Mouse (Mus musculus) left cerebral cortex, postnatal 10 days (tissue): Measurements from ENCODE around the gene Ceacam1. TPM values are rescaled to one million over a fixed set of nuclear protein-coding genes. Genes with fewer than 3 reads are reported as not detected.

Source experiments
- DNase-seq, 2 experiments: peaks; one replicate each; pipeline ENCODE4 v3.0.0; 2021 to 2022; ENCODE audit warnings: low spot score in 2 of 2, mixed read lengths in 1 of 2; ENCODE audit errors: extremely low spot score in 1 of 2
- intact Hi-C: fragments of 180-260 bp; cut with DNase I; formaldehyde crosslinking; loops from one replicate; pipeline ENCODE4 v1.15.1; 2025
- total RNA-seq, 2 experiments: library from RNA; stranded (reverse); gene quantifications; 2 replicates each; pipeline ENCODE4 v1.2.3; 2021

Ceacam1 gene
- total RNA-seq, 2 experiments from 2014 or later: 1.1 to 1.8 TPM

DNA sequence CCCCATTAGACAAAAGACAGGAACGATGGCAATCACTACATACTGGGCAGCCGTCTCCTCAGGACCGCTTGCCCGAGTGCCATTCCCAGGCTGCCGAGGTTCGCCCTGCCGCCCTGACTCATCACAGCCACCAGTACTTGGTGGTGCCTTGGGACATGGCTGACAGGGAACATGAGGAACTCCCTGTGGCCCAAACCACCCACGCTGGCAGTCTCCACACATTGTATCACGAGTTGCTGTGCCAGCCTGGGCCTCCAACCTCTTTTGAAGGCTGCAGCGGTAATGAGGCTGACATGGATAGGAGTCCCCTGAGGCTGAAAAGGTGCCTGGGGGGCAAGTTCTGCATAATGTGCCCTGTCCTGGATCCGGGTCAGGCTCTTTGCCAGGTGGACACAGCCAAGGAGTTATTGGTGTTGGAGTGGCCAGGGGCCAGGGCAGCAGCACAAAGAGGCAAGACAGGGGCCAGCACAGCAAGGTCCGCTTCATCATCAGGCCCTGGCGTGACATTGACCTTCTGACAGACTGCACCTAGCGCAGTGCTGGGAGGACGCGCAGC lies 55.0 kb downstream of the Ceacam1 start:
- peak in 1 of 2 experiments; percentile 41 for DNase-seq
- intact Hi-C loops: no loop called here

DNA sequence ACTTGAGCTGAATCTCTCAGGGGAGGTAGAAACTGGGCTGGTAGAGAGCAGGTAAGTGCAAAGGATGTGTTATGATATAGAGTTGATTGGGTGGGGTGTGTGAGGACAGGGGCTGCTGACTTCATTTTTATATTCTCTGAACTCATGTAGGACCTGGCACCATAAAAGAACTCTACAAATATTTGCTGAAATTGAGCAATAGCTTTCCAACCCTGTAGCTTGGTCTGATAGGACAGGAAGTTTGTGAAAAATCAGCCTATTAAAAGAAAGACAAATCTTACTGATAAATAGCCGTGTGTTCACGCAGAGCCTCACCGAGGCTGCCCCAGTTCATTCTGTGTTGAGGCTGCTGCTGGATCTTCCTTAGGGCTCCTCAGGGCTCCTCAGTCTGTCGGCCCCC lies 57.5 kb downstream of the Ceacam1 start:
- DNase-seq: no peak
- intact Hi-C loops: no loop called here

DNA sequence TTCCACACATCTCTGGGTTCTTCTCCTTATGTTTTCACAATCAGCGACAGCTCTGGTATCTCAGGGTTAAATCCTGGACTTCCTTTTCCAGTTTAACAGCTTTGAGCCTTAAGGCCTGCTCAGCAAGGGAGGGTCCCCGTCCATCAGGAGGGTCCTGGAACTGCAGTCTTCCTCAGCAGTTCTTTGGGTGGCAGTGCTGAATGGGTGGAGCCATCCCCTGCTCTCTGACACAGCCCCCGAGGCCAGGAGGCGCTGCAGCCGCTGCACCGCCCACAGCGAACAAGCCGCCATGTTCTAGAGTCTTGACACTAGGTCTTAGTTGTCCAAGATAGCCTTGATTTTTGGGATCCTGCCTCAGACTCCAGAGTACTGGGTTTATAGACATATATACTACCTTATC lies 57.9 kb downstream of the Ceacam1 start:
- no peak for DNase-seq
- intact Hi-C loops: no loop called here

DNA sequence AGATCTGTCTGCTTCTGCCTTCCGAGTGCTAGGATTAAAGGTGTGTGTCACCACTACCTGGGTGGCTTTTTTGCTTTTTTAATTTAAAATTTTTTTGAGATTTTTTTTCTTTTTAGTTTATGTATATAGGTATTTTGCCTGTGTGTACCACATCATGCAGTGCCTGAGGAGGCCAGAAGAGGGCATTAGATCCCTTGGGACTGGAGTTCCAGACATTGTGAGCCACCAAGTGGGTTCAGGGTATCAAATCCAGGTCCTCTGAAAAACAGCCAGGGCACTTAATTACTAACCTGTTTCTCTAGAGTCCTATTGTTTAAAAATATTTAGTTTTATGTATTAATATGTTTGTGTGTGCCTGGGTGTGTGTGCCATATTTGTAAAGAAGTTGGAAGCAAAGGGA lies 59.8 kb downstream of the Ceacam1 start:
- intact Hi-C loops: no loop called here
- DNase-seq: no peak

DNA sequence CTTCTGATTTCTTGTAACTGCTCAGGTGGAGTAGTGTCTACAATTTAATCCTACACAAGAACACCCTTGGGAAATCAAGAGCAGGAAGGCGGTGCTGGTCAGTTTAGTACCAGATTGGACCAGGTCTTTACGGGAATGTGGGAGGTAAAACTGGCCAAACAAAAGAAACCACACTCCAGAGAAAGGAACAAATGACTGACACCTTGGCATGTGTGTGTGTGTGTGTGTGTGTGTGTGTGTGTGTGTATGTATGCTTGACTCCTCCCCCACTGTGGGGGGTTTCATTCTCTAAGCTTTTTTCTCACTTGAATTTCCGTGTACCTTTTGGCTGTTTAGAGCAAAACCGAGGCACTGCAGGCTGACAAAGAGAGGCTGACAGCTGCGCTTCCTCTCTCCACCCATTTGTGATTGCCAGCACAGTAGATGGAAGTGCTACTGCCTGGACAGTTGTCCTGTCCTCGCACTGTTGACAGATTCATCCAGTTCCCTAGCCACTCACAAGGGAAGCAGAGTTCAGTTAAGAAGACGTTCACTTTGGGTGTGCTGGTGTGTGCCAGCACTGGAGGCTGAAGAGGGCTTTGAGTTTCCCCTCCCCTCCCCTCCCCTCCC lies 64.5 kb downstream of the Ceacam1 start, which contains the start of gene Cxcl17:
Gene Cxcl17, minus strand, starts transcription at position 54 of the 609 bp plus-strand sequence.
- DNase-seq: no peak
- intact Hi-C loops: no loop called here

DNA sequence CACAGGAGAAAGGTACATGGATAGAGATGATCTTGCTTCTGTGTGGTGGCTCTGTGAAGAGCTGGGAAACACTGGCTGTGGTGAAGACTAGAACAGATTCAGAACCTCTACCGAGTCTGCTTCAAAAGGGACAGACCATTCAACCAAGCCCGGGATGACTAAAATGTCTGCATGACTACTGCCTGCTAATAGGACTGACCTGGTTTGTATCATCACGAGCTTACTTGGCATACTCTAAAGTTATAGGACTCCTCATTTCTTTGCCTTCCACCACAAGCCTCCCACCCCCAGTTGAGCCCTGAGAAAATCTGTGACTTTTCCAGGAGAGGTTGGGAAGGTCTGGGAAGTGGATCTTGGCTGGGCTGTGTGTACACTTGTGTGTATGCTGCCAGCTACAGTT lies 65.5 kb downstream of the Ceacam1 start:
- intact Hi-C loops: no loop called here
- no peak for DNase-seq

Other genes with a start within 250 kb of the Ceacam1 start
- gene Gsk3a, start 239.8 kb downstream of the Ceacam1 start, total RNA-seq: 100 to 1,000 TPM; 205 TPM
- gene Erf, start 226.8 kb downstream of the Ceacam1 start, total RNA-seq: 10 to 100 TPM; 47.7 to 55.1 TPM
- 100 to 1,000 TPM; 244 to 271 TPM for gene Cic, start 209.9 kb downstream of the Ceacam1 start, total RNA-seq
- 10 to 100 TPM; 64.1 to 67.5 TPM for gene Pafah1b3, start 179.6 kb downstream of the Ceacam1 start, total RNA-seq
- under 1 TPM in 1 of 2 experiments, not detected in 1; 0.28 TPM for gene Prr19, start 176.2 kb downstream of the Ceacam1 start, total RNA-seq
- gene Tmem145, start 171.5 kb downstream of the Ceacam1 start, total RNA-seq: 10 to 100 TPM; 89.2 to 91.0 TPM
- 10 to 100 TPM; 90.4 to 91.8 TPM for gene Megf8, start 160.4 kb downstream of the Ceacam1 start, total RNA-seq
- gene Cnfn, start 107.9 kb downstream of the Ceacam1 start, total RNA-seq: not detected
- 1 to 10 TPM; 6.9 to 7.8 TPM for gene Lipe, start 78.9 kb downstream of the Ceacam1 start, total RNA-seq
- gene Cxcl17, start 64.7 kb downstream of the Ceacam1 start, total RNA-seq: not detected
- gene Ceacam2, start 62.3 kb upstream of the Ceacam1 start, total RNA-seq: under 1 TPM in 1 of 2 experiments, not detected in 1; 0.34 TPM
- under 1 TPM in 1 of 2 experiments, not detected in 1; 0.64 TPM for gene Erich4, start 138.3 kb upstream of the Ceacam1 start, total RNA-seq
- 10 to 100 TPM; 29.3 to 37.6 TPM for gene Dmac2, start 141.8 kb upstream of the Ceacam1 start, total RNA-seq
- gene B3gnt8, start 149.1 kb upstream of the Ceacam1 start, total RNA-seq: 1 to 10 TPM in 1 of 2 experiments, under 1 TPM in 1; 0.69 to 1.5 TPM
- 10 to 100 TPM; 25.0 to 28.9 TPM for gene Bckdha, start 181.4 kb upstream of the Ceacam1 start, total RNA-seq
- gene Exosc5, start 181.6 kb upstream of the Ceacam1 start, total RNA-seq: 10 to 100 TPM; 21.8 to 22.0 TPM
- 10 to 100 TPM; 53.6 to 67.6 TPM for gene Tmem91, start 197.6 kb upstream of the Ceacam1 start, total RNA-seq
- 10 to 100 TPM; 34.5 to 36.3 TPM for gene B9d2, start 203.2 kb upstream of the Ceacam1 start, total RNA-seq
- 10 to 100 TPM in 1 of 2 experiments, 1 to 10 TPM in 1; 9.7 to 12.2 TPM for gene Tgfb1, start 209.4 kb upstream of the Ceacam1 start, total RNA-seq
- gene Ccdc97, start 241.5 kb upstream of the Ceacam1 start, total RNA-seq: 10 to 100 TPM; 41.7 to 46.1 TPM